Mouse (Mus musculus): ENCODE results near the gene Myo1g. TPM values are rescaled to one million over a fixed set of nuclear protein-coding genes. Genes with fewer than 3 reads are reported as not detected.

Myo1g gene
- 76.2 and 117 TPM in 2 replicates for polyA plus RNA-seq (2012; rRNA removed; ENCODE audit: low replicate concordance)

DNA sequence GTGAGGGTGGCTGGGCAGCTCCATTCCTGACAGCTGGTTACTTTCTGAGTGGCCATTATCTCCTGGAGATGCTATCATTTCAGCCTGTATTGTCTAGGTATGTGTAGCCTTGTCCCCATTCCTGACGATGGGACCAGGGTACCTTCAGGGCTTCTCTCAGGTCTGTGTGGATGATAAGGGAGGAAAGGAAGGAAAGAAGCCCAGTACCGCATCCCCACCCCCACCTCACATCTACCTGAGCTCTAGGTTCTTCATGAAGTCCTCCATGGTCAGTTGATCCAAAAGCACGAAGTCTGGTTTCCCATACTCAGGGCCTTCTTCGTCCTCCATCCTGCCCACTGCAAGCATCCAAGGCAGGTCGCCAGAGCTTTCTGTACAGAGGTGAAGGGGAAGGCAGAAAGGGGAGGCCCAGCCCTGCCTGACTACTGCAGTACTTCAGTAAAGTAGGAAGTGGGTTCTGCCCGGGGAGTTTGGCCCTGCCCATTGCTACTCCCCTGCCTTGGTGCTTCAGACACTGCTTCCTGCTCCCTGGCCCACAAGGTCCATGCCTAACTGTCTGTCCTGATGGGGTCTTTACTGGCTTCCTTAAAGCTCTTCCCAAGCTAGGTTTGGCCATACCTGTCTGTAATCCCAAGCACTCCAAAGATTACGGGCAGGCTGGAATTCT, at the start of gene Myo1g:
TSS of gene Myo1g (minus strand) at position 459 of the 667 bp plus-strand sequence.

DNA sequence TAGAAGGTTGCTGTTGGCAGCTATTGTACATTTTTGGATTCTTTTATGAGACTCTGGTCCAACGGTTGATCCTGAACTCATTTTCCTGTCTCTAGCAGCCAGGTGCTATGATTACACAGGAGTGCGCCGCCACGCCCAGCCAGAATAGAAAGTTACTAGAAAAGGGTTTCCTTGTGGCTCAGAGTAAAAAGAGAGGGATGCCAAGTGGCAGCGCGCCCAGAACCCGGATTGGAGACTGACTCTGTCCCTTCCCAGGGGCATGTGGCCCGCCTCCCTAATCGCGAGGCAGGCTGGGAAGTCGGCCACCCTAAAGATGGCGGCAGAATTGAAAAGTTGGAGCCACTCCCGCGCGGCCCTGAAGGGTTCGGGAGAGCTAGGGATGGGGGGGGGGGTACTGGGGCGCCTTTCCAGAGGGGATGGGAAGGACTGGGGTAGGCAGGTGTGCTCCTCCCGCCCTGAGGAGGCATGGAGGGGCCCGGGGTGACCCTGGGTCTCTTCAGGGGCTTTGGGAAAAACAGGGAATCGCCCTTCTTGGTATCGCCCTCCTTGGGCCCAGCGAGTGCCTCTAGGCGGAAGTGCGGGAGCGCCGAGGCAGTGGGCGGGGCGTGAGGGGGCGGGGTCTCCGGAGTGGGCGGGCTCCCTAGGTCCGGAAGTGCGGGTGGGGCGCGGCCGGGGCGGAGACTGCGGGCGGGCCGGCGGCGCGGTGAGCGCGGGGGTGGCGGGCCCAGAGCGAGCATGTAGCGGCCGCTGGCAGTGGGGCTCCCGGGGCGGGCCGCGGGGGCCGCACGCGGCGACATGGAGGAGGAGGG, 25.6 kb upstream of the Myo1g start, which contains the start of gene Ccm2:
TSS of gene Ccm2 (plus strand) at position 683 of the 809 bp plus-strand sequence.

DNA sequence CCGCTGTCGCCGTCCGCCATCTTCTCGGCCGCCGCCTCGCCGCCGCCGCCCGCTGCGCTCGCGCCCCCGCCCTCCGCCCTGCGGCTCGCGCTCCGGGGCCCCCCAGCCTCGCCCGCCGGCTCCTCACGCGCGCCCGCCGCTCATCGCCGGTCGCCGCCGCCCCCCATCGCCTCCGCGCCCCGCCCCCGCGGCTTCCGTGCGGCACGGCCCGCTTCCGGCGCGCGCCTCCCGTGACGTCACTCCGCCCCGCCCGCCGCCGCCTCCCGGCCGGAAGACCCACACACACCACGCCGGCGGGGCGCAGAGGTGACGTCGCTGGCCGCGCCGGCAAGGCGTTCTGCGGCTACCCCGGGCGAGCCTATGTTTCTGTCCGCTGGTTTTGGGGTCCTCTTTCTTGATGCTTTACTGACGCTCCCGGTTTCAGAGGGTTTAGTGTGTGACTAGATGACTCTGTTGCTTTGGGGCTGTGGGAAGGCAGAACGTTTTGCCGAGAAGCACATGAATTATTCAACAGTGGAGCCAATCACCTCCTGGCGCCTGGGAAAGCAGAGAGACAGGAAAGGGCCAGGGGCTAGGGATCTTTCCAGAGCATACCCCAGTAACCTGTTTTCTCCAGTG, 44.8 kb downstream of the Myo1g start, which contains the start of gene Purb:
TSS of gene Purb (minus strand) at position 51 of the 618 bp plus-strand sequence.

Other genes with a start within 250 kb of the Myo1g start
- 79.1 and 122 TPM in 2 replicates for gene Tmed4, start 246.1 kb downstream of the Myo1g start, polyA plus RNA-seq (2012; rRNA removed; ENCODE audit: low replicate concordance)
- 169 and 390 TPM in 2 replicates for gene Ogdh, start 229.3 kb downstream of the Myo1g start, polyA plus RNA-seq (2012; rRNA removed; ENCODE audit: low replicate concordance)
- gene Zmiz2, start 131.9 kb downstream of the Myo1g start, polyA plus RNA-seq (2012; rRNA removed; ENCODE audit: low replicate concordance) = 43.9 and 108 TPM in 2 replicates
- 473 and 983 TPM in 2 replicates for gene Ppia, start 105.5 kb downstream of the Myo1g start, polyA plus RNA-seq (2012; rRNA removed; ENCODE audit: low replicate concordance)
- gene H2afv, start 76.5 kb downstream of the Myo1g start, polyA plus RNA-seq (2012; rRNA removed; ENCODE audit: low replicate concordance) = 26.2 and 31.1 TPM in 2 replicates
- gene Purb, start 45.0 kb downstream of the Myo1g start, polyA plus RNA-seq (2012; rRNA removed; ENCODE audit: low replicate concordance) = 7.5 and 11.6 TPM in 2 replicates
- 151 and 167 TPM in 2 replicates for gene Ccm2, start 25.9 kb upstream of the Myo1g start, polyA plus RNA-seq (2012; rRNA removed; ENCODE audit: low replicate concordance)
- gene Nacad, start 85.1 kb upstream of the Myo1g start, polyA plus RNA-seq (2012; rRNA removed; ENCODE audit: low replicate concordance) = 1.3 and 1.4 TPM in 2 replicates
- gene Tbrg4, start 105.1 kb upstream of the Myo1g start, polyA plus RNA-seq (2012; rRNA removed; ENCODE audit: low replicate concordance) = 103 and 119 TPM in 2 replicates
- not detected in 2 replicates for gene Wap, start 117.7 kb upstream of the Myo1g start, polyA plus RNA-seq (2012; rRNA removed; ENCODE audit: low replicate concordance)
- gene Ramp3, start 137.6 kb upstream of the Myo1g start, polyA plus RNA-seq (2012; rRNA removed; ENCODE audit: low replicate concordance) = 2.8 and 4.1 TPM in 2 replicates